Mouse (Mus musculus) kidney, postnatal 0 days (tissue): ENCODE data around the gene Bdkrb2. TPM values are rescaled to one million over a fixed set of nuclear protein-coding genes. Genes with fewer than 3 reads are reported as not detected.

Experiments used
- ATAC-seq: fragments of 200-750 bp; cut with Nextera tagmentation; replicated peaks from 2 replicates; pipeline ENCODE4 v1.8.0; 2017; ENCODE audit warnings: low read depth, moderate number of reproducible peaks, moderate TSS enrichment, moderate library complexity; ENCODE audit not compliant: low FRiP score
- DNase-seq: peaks from one replicate; pipeline ENCODE4 v3.0.0-alpha.2; 2016; ENCODE audit warnings: low spot score
- H3K27ac ChIP-seq: fragments of 300-500 bp; sonication (generic); 2 replicates; pipeline ENCODE4 v1.5.1; 2014; ENCODE audit warnings: mild to moderate bottlenecking
- H3K27me3 ChIP-seq: fragments of 300-500 bp; sonication (generic); 2 replicates; pipeline ENCODE4 v1.6.1; 2014; ENCODE audit warnings: low read length, mixed read lengths; ENCODE audit not compliant: insufficient read depth
- H3K36me3 ChIP-seq: fragments of 300-500 bp; sonication (generic); 2 replicates; pipeline ENCODE4 v1.6.1; 2014; ENCODE audit warnings: low read length, mixed read lengths; ENCODE audit not compliant: insufficient read depth
- H3K4me1 ChIP-seq: fragments of 300-500 bp; sonication (generic); replicated peaks from 2 replicates; pipeline ENCODE4 v1.6.1; 2014; ENCODE audit warnings: antibody characterized with exemption, low read length, mixed read lengths; ENCODE audit not compliant: insufficient read depth
- H3K4me2 ChIP-seq: fragments of 300-500 bp; sonication (generic); 2 replicates; pipeline ENCODE4 v1.6.1; 2014; ENCODE audit warnings: mild to moderate bottlenecking, low read length, moderate library complexity, mixed read lengths
- H3K4me3 ChIP-seq: fragments of 300-500 bp; sonication (generic); replicated peaks from 2 replicates; pipeline ENCODE4 v1.5.1; 2014; ENCODE audit warnings: low read depth, low read length
- H3K9ac ChIP-seq: fragments of 300-500 bp; sonication (generic); 2 replicates; pipeline ENCODE4 v1.6.1; 2014; ENCODE audit warnings: low read depth, low read length
- H3K9me3 ChIP-seq: fragments of 300-500 bp; sonication (generic); replicated peaks from 2 replicates; pipeline ENCODE4 v1.6.1; 2016; ENCODE audit warnings: low read length, inconsistent platforms, mixed read lengths
- CTCF ChIP-seq: IDR thresholded peaks from 2 replicates; pipeline ENCODE4 v1.5.1; 2016; ENCODE audit warnings: antibody characterized with exemption, low read depth, mild to moderate bottlenecking, moderate library complexity
- WGBS: fragments of 180-500 bp; shearing (Covaris S2); extraction: QIAGEN DNeasy Blood & Tissue Kit; methylation state at CpG from one replicate; pipeline ENCODE4 v1.1.7; 2014; 5-methylcytosine and 5-hydroxymethylcytosine counted together
- polyA plus RNA-seq: library from polyadenylated mRNA; unstranded; fragments of >200 nt; fragmentation: Nextera tagmentation; extraction: Ambion mirVana; gene quantifications from 2 replicates; pipeline ENCODE4 v1.2.1, GENCODE M21; 2015

Gene Bdkrb2
- polyA plus RNA-seq, 1 experiment from 2014 or later: 1.1 TPM

DNA sequence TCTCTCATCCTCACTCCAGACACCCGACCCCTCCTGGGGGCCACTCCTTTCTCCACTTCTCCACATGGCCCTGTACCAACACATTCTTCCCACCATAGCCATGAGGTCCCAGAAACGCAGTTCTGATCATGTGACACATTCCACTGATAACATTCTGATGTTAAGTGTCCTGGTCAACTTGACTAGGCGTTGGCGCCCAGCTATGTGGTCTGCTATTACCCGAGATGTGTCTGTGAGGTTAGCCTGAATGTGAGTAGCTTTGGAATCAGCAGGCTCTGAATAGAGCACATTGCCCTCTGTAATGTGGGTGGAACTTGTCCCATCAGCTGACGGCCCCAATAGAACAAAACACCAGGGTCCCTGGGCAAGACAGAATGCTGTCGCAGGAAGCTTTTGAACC, 18.2 kb upstream of the Bdkrb2 start:
- H3K36me3 ChIP-seq: no peaks in the 10 kb centered on the region
- H3K9ac ChIP-seq: no peak overlapping the region
- 92% methylated on average over 7 of the region's 7 CpGs for WGBS
- no peak for TF ChIP-seq CTCF
- H3K4me1 ChIP-seq: no peaks in the 10 kb centered on the region
- no peak overlapping the region for H3K4me2 ChIP-seq
- H3K27me3 ChIP-seq: no peaks in the 10 kb centered on the region
- H3K27ac ChIP-seq: no peak overlapping the region
- DNase-seq (no peak), ATAC-seq (no peak)
- no peak overlapping the region for H3K4me3 ChIP-seq
- no peaks in the 10 kb centered on the region for H3K9me3 ChIP-seq

DNA sequence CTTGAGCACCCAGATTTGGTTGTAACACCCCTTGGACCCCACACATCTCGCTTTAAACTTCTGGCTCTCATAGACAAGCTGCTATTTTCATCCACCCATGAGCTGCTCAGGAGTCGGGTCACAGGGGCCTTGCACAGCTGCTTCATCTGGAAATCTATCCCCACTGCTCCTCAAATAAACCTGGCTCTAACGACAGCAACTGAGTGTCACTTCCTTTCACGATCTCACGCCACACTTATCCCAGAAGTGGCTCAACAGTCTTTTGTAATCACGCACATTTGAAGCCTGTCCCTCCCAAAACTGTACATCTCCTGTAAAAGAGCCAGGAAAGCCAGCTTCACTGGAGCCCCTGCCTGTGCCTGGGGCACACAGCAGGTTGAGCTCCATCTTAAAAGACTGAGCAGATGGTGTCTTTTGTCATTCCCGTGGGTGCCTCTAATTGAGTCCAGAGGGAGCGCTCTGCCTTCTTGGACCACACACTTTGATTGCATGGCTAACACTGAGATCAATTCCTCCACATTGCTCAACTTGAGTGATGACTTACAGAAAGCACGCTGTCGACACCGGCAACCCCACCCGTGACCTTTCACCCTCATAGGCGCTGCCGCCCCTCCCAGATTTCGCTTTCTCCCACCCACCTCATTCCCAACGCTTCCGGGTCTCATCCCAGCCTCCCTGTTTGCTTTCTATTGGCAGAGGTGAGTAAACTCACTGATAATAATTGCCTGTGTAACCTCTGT, 17.2 kb upstream of the Bdkrb2 start:
- Histone ChIP-seq H3K27me3 (no peaks in the 10 kb centered on the region), H3K4me1 (no peaks in the 10 kb centered on the region), H3K36me3 (no peaks in the 10 kb centered on the region), H3K4me2 (no peak overlapping the region), H3K9me3 (no peaks in the 10 kb centered on the region), H3K27ac (no peak overlapping the region), H3K9ac (no peak overlapping the region), H3K4me3 (no peak overlapping the region)
- no peak for TF ChIP-seq CTCF
- no peak for DNase-seq
- ATAC-seq: no peak
- WGBS: 31% methylated on average over 17 of the region's 17 CpGs

GRCm38 (mm10) chr12:105546538-105546937, 16.5 kb upstream of the Bdkrb2 start:
- 38% methylated on average over 6 of the region's 6 CpGs for WGBS
- ATAC-seq (no peak), DNase-seq (no peak)
- H3K4me3 ChIP-seq: no peak overlapping the region
- no peaks in the 10 kb centered on the region for H3K36me3 ChIP-seq
- no peak overlapping the region for H3K4me2 ChIP-seq
- no peak overlapping the region for H3K9ac ChIP-seq
- no peaks in the 10 kb centered on the region for H3K9me3 ChIP-seq
- TF ChIP-seq CTCF: no peak
- H3K27me3 ChIP-seq: no peaks in the 10 kb centered on the region
- H3K4me1 ChIP-seq: no peaks in the 10 kb centered on the region
- no peak overlapping the region for H3K27ac ChIP-seq

GRCm38 (mm10) chr12:105547151-105547550, 15.9 kb upstream of the Bdkrb2 start:
- 58% methylated on average over 2 of the region's 2 CpGs for WGBS
- no peaks in the 10 kb centered on the region for H3K9me3 ChIP-seq
- ATAC-seq: no peak
- no peak overlapping the region for H3K4me2 ChIP-seq
- H3K4me3 ChIP-seq: no peak overlapping the region
- H3K27ac ChIP-seq: no peak overlapping the region
- TF ChIP-seq CTCF: no peak
- H3K9ac ChIP-seq: no peak overlapping the region
- no peaks in the 10 kb centered on the region for H3K4me1 ChIP-seq
- no peak for DNase-seq
- H3K27me3 ChIP-seq: no peaks in the 10 kb centered on the region
- H3K36me3 ChIP-seq: no peaks in the 10 kb centered on the region

GRCm38 (mm10) chr12:105548001-105548400, 15.0 kb upstream of the Bdkrb2 start:
- H3K36me3 ChIP-seq: no peaks in the 10 kb centered on the region
- no peak overlapping the region for H3K4me3 ChIP-seq
- no peak for ATAC-seq
- H3K4me2 ChIP-seq: no peak overlapping the region
- H3K9me3 ChIP-seq: no peaks in the 10 kb centered on the region
- 73% methylated on average over 2 of the region's 2 CpGs for WGBS
- no peak for DNase-seq
- no peak overlapping the region for H3K27ac ChIP-seq
- no peaks in the 10 kb centered on the region for H3K4me1 ChIP-seq
- H3K27me3 ChIP-seq: no peaks in the 10 kb centered on the region
- no peak for TF ChIP-seq CTCF
- H3K9ac ChIP-seq: no peak overlapping the region

DNA sequence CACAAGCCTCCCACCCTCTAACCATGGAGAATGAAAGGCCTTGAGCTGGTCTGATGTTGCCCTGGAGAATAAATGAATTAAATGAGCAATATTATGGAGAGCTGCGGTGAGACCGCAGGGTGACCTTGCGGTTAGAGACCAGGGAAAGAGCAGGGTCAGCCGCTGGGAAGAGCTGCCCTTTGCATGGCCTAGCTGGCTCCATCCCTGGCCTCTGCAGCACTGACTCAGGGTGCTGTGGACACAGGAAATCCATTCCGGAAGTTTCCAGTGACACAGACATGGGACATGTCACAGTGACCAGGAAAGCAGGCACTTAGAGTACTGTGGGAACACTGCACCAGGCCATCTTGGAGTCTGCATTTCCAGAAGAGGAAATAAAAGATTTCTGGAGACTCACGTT, 14.1 kb upstream of the Bdkrb2 start:
- Histone ChIP-seq H3K4me2 (no peak overlapping the region), H3K36me3 (no peaks in the 10 kb centered on the region), H3K27me3 (no peaks in the 10 kb centered on the region), H3K4me3 (no peak overlapping the region), H3K9ac (no peak overlapping the region), H3K27ac (no peak overlapping the region), H3K4me1 (no peaks in the 10 kb centered on the region), H3K9me3 (no peaks in the 10 kb centered on the region)
- DNase-seq: no peak
- ATAC-seq: no peak
- 79% methylated on average over 6 of the region's 6 CpGs for WGBS
- no peak for TF ChIP-seq CTCF
